Mouse (Mus musculus): ENCODE measurements at regions not wholly inside any gene's neighbourhood (a gene's known extent, or its start where the extent isn't known, plus 50 kb on each side); places are given as distances from the start of the nearest gene placed in this dataset.

DNA sequence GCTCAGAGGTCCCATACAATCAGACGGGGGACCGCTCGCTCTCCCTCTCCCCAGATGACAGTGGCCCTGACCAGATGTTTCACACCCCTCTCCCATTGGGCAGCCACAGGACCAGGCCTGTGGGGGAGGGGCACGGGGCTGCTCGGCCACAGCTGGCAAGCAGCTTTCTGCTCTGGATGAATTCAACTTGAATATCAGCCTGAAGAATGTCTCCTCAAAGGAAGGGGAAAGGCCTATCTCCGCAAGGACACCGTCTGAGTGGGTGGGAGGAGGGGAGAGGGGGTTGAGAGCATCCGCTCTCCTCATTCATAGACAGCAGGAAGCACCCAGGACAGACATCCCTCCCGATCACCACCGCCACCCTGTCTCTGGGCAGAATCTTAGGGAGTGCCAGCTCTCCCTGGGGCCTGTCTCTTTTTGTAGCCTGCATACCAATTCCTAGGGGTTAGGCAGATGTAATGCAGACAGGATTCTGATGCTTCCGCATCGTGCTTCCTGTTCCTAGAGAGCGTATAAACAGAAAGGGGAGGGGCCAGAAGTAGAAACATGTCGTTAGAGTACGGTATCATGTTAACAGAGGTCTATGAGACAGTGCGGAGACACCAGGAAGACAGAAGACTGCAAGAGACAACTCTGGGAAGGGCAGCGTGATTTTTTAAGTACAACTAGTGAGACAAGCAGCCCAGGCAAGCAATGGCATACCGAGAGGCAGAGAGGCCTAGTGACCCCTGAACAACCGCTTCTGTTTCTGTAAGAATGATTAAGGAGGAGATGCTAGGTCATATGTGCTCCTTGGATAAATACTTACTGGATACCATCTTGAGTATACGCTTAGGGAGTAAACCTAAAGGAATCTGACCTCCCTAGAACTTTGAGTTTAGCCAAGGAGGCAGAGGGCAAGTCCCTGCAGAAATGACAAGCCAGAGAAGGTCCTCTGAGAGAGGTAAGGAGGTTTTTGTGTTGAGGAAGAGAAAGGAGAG, 190.8 kb downstream of the Msrb3 start:
- H3K9me3 ChIP-seq (ENCODE audit: low read length): no peaks in the 10 kb centered on the region
- no peak overlapping the region for H3K27ac ChIP-seq (ENCODE audit: low read depth, low read length)
- H3K36me3 ChIP-seq (ENCODE audit: insufficient read depth, low read length): no peaks in the 10 kb centered on the region
- WGBS: 36% methylated on average over 20 of the region's 20 CpGs
- 0 out of 2 replicates have a peak, but pooled peaks cover 5% of the 10 kb centered on the region for H3K4me1 ChIP-seq (ENCODE audit: insufficient read depth, low read length)
- TF ChIP-seq CTCF (IDR thresholded peaks at IDR 0.05): no peak
- no peak for DNase-seq (ENCODE audit: low spot score)
- H3K4me2 ChIP-seq (ENCODE audit: low read depth, low read length, poor library complexity, severe bottlenecking): no peak overlapping the region
- no peak overlapping the region for H3K4me3 ChIP-seq (ENCODE audit: low read depth, low read length)
- no peaks in the 10 kb centered on the region for H3K27me3 ChIP-seq (ENCODE audit: insufficient read depth, low read length)
- no peak for ATAC-seq (ENCODE audit: low FRiP score)
- H3K9ac ChIP-seq (replicated peaks; ENCODE audit: low read length, poor library complexity, severe bottlenecking): no peak overlapping the region

DNA sequence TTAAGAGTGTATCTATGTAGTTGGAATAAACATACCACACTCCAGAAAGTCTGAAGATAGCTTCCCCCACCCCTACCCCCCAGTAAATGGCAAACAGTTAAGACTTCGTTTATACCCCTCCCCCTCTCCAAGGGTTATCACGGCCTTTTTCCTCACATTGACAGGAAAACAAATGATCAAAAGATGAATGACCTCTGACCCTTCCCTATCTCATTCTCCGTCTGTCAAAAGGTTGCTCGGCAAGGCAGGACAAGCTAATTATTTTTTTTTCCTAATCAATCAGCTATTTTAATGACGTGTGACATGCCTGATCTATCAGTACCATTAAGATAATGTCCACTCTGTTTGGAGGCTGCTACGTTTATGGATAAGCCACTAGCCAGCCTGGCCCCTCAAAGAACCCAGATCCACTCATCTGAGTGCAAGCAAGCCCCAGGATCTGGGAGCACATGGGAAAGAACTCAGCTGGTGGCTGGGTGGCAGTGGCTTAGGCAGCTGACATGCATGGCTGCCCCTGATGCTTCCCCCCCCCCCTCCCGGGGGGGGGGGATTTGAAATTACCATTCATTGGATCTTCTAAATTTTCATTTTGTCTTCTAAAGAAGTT, 192.1 kb downstream of the Msrb3 start:
- Histone ChIP-seq H3K9me3 (ENCODE audit: low read length) (no peaks in the 10 kb centered on the region), H3K36me3 (ENCODE audit: insufficient read depth, low read length) (no peaks in the 10 kb centered on the region), H3K9ac (replicated peaks; ENCODE audit: low read length, poor library complexity, severe bottlenecking) (no peak overlapping the region), H3K4me3 (ENCODE audit: low read depth, low read length) (no peak overlapping the region), H3K27ac (ENCODE audit: low read depth, low read length) (no peak overlapping the region), H3K27me3 (ENCODE audit: insufficient read depth, low read length) (no peaks in the 10 kb centered on the region), H3K4me1 (ENCODE audit: insufficient read depth, low read length) (0 out of 2 replicates have a peak, but pooled peaks cover 5% of the 10 kb centered on the region), H3K4me2 (ENCODE audit: low read depth, low read length, poor library complexity, severe bottlenecking) (no peak overlapping the region)
- ATAC-seq (ENCODE audit: low FRiP score): no peak
- no peak for DNase-seq (ENCODE audit: low spot score)
- WGBS: 27% methylated on average over 7 of the region's 7 CpGs
- TF ChIP-seq CTCF (IDR thresholded peaks at IDR 0.05): no peak

- ATAC-seq (ENCODE audit: low FRiP score): 0 out of 2 replicates have a peak, but pooled peaks have one; percentile 41
- H3K36me3 ChIP-seq (ENCODE audit: insufficient read depth, low read length): no peaks in the 10 kb centered on the region
- WGBS: 25% methylated on average over 11 of the region's 11 CpGs
- H3K27ac ChIP-seq (ENCODE audit: low read depth, low read length): no peak overlapping the region
- no peak overlapping the region for H3K9ac ChIP-seq (replicated peaks; ENCODE audit: low read length, poor library complexity, severe bottlenecking)
- no peaks in the 10 kb centered on the region for H3K4me1 ChIP-seq (ENCODE audit: insufficient read depth, low read length)
- TF ChIP-seq CTCF (IDR thresholded peaks at IDR 0.05): peak; percentile 94
- H3K27me3 ChIP-seq (ENCODE audit: insufficient read depth, low read length): no peaks in the 10 kb centered on the region
- no peak overlapping the region for H3K4me3 ChIP-seq (ENCODE audit: low read depth, low read length)
- peak; percentile 81 for DNase-seq (ENCODE audit: low spot score)
- no peaks in the 10 kb centered on the region for H3K9me3 ChIP-seq (ENCODE audit: low read length)
- no peak overlapping the region for H3K4me2 ChIP-seq (ENCODE audit: low read depth, low read length, poor library complexity, severe bottlenecking)
Measured at GRCm38 (mm10) chr10:120701833-120702232, 197.1 kb downstream of the Msrb3 start.

DNA sequence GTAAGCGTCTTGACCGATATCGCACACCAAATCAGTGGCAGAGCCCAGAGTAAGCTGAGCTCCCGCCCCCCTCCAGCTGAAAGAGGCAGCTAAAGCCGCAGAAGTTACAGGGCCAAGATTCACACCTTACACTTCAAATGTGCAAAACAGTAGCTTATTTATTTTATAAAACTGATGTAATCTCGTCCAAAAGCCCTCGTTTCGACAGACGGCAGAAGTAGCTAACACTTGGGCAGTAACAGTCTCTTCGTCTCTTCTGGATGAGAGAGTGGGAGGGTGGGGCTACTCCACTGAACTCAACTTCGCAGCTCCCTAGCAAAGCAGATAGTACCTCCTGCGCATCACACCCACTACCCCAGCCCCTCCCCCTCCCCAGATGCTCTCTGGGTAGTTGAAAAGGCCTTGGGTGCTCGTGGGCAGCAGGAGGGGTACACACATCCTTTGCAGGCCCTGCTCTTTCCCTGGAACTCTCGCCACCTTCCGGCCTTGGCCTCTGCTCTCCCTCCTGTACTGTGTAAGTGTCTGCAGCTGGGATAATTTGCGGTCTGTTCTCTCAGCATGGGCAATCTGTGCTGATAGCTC, 201.5 kb downstream of the Msrb3 start:
- DNase-seq (ENCODE audit: low spot score) (no peak), ATAC-seq (ENCODE audit: low FRiP score) (no peak)
- Histone ChIP-seq H3K27me3 (ENCODE audit: insufficient read depth, low read length) (no peaks in the 10 kb centered on the region), H3K4me3 (ENCODE audit: low read depth, low read length) (no peak overlapping the region), H3K4me1 (ENCODE audit: insufficient read depth, low read length) (no peaks in the 10 kb centered on the region), H3K9me3 (ENCODE audit: low read length) (no peaks in the 10 kb centered on the region), H3K4me2 (ENCODE audit: low read depth, low read length, poor library complexity, severe bottlenecking) (no peak overlapping the region), H3K27ac (ENCODE audit: low read depth, low read length) (no peak overlapping the region), H3K9ac (replicated peaks; ENCODE audit: low read length, poor library complexity, severe bottlenecking) (no peak overlapping the region), H3K36me3 (ENCODE audit: insufficient read depth, low read length) (no peaks in the 10 kb centered on the region)
- WGBS: 27% methylated on average over 16 of the region's 16 CpGs
- TF ChIP-seq CTCF (IDR thresholded peaks at IDR 0.05): no peak

- Histone ChIP-seq H3K9ac (replicated peaks; ENCODE audit: low read length, poor library complexity, severe bottlenecking) (no peak overlapping the region), H3K9me3 (ENCODE audit: low read length) (no peaks in the 10 kb centered on the region), H3K4me1 (ENCODE audit: insufficient read depth, low read length) (no peaks in the 10 kb centered on the region), H3K4me3 (ENCODE audit: low read depth, low read length) (no peak overlapping the region), H3K36me3 (ENCODE audit: insufficient read depth, low read length) (no peaks in the 10 kb centered on the region), H3K4me2 (ENCODE audit: low read depth, low read length, poor library complexity, severe bottlenecking) (no peak overlapping the region), H3K27me3 (ENCODE audit: insufficient read depth, low read length) (no peaks in the 10 kb centered on the region), H3K27ac (ENCODE audit: low read depth, low read length) (no peak overlapping the region)
- WGBS: 78% methylated on average over 2 of the region's 2 CpGs
- DNase-seq (ENCODE audit: low spot score) (no peak), ATAC-seq (ENCODE audit: low FRiP score) (no peak)
- TF ChIP-seq CTCF (IDR thresholded peaks at IDR 0.05): no peak
Measured at GRCm38 (mm10) chr10:120696481-120696880, 202.4 kb downstream of the Msrb3 start.

DNA sequence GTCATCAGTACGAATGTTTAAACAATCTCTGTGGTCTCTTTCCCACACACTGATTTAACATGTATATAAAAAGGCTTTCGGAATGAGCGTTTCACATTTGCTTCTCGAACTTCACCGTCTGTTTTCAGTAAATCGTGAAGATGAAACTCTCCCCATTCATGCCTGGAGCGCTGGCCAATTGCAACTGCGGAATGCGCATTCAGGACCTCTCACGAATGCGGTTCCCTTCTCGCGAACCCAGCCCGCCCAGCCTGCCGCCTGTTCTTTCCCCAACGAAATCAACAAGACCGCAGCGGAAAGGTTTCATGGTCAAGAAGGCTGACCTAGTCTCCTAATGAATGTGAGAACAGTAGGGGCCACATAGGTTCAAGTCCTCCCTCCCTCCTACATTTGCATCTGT, 204.4 kb downstream of the Msrb3 start:
- no peaks in the 10 kb centered on the region for H3K4me1 ChIP-seq (ENCODE audit: insufficient read depth, low read length)
- no peaks in the 10 kb centered on the region for H3K36me3 ChIP-seq (ENCODE audit: insufficient read depth, low read length)
- ATAC-seq (ENCODE audit: low FRiP score): no peak
- no peak for DNase-seq (ENCODE audit: low spot score)
- 26% methylated on average over 18 of the region's 18 CpGs for WGBS
- no peak for TF ChIP-seq CTCF (IDR thresholded peaks at IDR 0.05)
- H3K9me3 ChIP-seq (ENCODE audit: low read length): no peaks in the 10 kb centered on the region
- H3K27me3 ChIP-seq (ENCODE audit: insufficient read depth, low read length): no peaks in the 10 kb centered on the region
- no peak overlapping the region for H3K27ac ChIP-seq (ENCODE audit: low read depth, low read length)
- H3K4me3 ChIP-seq (ENCODE audit: low read depth, low read length): no peak overlapping the region
- H3K4me2 ChIP-seq (ENCODE audit: low read depth, low read length, poor library complexity, severe bottlenecking): no peak overlapping the region
- H3K9ac ChIP-seq (replicated peaks; ENCODE audit: low read length, poor library complexity, severe bottlenecking): no peak overlapping the region
